Mouse (Mus musculus) monocyte, adult 5-6 weeks (primary cell): Measurements from ENCODE around the gene Lrrc10b. TPM values are rescaled to one million over a fixed set of nuclear protein-coding genes. Genes with fewer than 3 reads are reported as not detected.

Source experiments
- ATAC-seq: fragments of 153-309, 156-312 bp; replicated peaks from 2 replicates; pipeline ENCODE4 v1.8.0; 2017; ENCODE audit warnings: mild to moderate bottlenecking; ENCODE audit not compliant: low TSS enrichment, insufficient number of reproducible peaks, severe bottlenecking, poor library complexity, low FRiP score
- total RNA-seq: library from RNA; stranded (forward); fragments of 200-1000, 200-491, 200-594 nt; gene quantifications from 3 replicates; pipeline ENCODE4 v1.2.3, GENCODE M21; 2017

Gene Lrrc10b
- total RNA-seq, result 0.21 to 0.29 TPM in 2 of 3 replicates, not detected in the other

DNA sequence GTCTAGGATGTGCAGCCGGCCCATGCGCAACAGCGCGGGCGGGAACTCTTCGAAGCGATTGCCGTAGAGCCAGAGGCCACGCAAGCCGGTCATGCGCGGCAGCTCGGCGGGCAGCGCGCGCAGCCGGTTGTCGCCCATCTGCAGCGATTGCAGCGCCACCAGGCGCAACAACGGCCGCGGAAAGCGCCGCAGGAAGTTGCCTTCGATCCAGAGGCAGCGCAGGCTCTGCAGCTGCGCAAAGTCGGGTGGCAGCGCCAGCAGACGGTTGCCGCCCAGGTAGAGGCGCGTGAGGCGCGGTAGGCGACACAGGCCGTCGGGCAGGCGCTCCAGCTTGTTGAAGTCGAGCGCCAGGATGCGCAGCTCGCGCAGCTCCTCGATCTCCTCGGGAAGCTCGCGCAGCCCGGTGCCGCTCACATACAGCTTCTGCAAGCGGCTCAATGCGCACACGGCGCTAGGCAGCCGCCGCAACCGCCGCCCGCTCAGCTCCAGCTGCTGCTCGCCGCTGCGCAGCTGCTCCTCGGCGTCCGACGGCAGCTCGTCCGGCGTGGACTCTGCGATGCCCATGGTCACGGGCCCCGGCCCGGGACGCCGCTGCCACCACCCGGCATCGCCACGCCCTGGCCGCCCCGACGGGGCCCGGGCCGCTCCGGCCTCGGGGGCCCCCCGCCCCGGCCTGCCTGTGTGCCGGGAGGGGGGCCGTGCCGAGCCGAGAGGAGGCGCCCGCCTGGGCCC, at the start of gene Lrrc10b:
Lrrc10b (minus strand) TSS at position 722 of the 732 bp plus-strand sequence.
- no peak for ATAC-seq

GRCm38 (mm10) chr19:10502571-10502970, 45.3 kb upstream of the Lrrc10b start:
- peak; percentile 76 for ATAC-seq

DNA sequence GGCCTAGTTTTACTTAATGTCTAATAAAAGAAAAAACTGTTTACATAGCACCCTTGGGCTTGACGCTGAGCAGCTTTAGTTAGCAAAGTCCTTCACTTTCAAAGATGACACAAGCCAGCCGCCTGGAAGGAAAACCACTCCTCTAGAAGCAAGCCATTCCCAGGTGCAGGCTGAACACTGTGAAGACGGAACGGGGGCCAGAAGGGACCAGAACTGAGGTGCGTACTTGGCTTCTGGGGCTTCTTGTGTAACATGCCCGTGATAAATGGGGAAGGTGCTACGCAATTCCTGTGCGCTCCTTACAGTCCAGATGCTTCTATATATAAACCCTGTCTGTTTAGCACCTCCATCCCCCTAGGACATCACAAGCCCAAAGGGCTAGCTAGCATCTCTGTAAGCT, 43.3 kb upstream of the Lrrc10b start:
- ATAC-seq, result no peak

- ATAC-seq, result no peak
These were observed 40.4 kb upstream of the Lrrc10b start for GRCm38 (mm10) chr19:10497512-10498160.

GRCm38 (mm10) chr19:10496976-10497375, 39.7 kb upstream of the Lrrc10b start:
- no peak for ATAC-seq

- no peak for ATAC-seq
These were observed 38.4 kb upstream of the Lrrc10b start for GRCm38 (mm10) chr19:10495670-10496069.

- ATAC-seq, result peak; percentile 81
These were observed 29.0 kb upstream of the Lrrc10b start for GRCm38 (mm10) chr19:10486264-10486738.

DNA sequence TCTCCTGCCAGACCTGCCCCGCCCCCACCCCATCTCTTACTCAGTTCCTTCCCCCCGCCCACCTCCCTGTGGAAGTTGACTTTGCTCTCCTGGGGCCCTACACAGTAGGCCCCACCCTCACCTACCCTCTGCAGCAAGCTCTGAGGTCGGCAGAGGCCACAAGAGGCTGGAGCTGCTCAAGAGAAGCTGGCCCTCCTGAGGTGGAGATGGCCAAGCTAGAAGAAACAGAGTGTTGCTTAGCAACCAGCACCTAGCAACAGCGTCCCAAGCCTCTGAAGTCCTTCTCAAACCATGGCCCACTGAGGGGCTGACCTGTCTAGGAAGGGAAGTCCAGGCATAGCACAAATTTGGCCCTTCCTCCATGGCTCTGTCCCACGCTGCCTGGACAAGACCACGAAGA, 25.4 kb upstream of the Lrrc10b start, which contains the start of gene Ppp1r32:
Ppp1r32 (minus strand) TSS at position 226 of the 400 bp plus-strand sequence.
- ATAC-seq, result no peak

GRCm38 (mm10) chr19:10479541-10479940, 22.3 kb upstream of the Lrrc10b start:
- no peak for ATAC-seq

- no peak for ATAC-seq
These were observed 16.5 kb upstream of the Lrrc10b start for GRCm38 (mm10) chr19:10473779-10474178.

DNA sequence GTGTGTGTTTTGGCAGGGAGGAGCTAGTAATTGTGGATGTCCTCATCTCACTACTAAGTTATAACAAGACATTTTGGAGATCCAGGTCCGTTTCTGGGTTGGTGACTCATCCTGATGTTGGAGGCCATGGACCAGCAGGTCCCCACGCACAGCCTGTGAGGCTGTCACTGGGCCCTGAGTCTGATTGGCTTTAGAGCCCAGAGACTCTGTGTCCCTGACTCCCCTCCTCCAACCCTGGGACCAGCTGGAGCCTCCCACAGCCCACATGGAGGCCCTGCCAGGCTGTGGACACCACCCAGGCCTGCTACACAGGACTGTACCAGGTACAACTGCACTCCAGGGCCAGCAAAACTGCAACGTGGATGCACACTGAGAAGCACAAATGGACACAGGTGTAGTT, 15.7 kb upstream of the Lrrc10b start:
- ATAC-seq, result no peak

DNA sequence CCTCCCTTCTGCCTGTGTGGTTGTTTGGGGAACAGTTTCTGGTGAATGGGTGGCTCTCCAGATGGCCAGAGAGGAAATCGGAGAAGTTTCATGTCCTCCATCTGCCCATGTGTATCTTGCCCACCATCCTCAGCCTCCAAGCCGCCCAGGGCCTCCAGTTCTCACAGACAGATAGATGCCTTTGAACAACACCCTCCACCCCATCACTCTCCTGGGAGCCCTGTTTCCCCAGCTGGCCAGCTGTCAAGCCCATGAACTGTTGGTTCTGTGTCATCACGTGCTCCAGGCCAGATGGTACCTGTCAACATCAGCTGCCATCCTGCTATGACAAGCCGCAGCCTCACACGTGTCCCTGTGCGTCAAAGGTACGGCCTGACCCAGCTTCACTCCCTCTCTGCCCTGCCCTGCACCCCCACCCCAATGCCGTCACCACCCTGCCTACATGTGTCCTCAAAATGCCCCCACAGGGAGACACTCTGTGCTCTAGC, 11.9 kb upstream of the Lrrc10b start:
- no peak for ATAC-seq

DNA sequence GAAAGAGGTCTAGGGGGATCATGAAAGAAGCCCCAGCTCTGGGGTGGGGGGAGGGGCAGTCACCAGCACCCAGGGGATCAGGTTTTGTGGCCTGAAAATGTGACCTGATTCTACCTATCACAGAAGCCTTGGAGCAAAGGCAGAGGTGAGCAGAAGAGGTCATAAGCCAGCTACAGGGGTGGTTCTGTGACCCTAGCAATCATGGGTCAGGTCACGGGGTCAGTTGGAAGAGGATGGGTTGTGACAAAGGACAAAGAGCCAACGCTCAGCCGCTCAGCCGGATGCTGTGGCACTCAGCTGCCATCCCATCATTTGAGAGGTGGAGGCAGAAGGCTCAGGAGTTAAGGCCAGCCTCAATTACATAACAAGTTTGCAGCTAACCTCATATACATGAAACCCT, 7.2 kb upstream of the Lrrc10b start:
- ATAC-seq, result no peak

DNA sequence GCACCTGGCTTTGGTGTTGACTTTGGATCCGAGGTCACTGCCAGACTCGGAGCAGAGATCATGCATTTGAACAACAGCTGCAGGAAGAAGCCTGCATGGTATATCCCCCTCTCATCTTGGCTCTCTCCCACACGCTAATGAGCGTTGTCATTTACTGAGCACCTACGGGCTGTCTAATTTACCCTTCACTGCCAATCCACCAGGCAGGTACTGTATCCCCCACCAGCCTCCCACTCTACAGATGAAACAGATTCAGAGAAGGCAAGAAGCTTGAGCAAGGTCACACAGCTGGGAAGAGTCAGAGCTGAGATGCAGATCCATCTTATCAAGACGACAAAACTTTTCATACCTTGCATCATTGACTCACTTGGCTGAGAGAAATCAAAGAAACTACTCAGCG, 4.3 kb upstream of the Lrrc10b start:
- no peak for ATAC-seq

- no peak for ATAC-seq
These were observed 2.6 kb upstream of the Lrrc10b start for GRCm38 (mm10) chr19:10459907-10460306.

- ATAC-seq, result no peak
These were observed 823 bp upstream of the Lrrc10b start for GRCm38 (mm10) chr19:10458096-10458495.

DNA sequence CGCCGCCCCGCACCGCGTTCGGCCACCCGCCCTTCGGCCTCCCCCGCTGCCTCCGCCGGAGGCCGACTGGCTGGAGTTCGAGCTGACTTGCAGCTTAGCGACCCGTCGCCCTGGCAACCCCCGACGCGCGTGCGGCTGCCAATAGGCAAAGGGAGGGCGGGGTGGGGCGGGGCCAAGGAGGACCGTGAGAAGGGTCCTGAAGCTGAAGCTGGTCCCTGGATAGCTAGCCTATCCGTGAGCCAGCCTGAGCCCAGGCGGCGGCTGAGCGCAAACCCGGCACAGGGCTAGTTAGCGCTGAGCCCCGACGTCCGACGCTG, 169 bp upstream of the Lrrc10b start:
- ATAC-seq, result no peak

- no peak for ATAC-seq
These were observed 1.9 kb downstream of the Lrrc10b start for GRCm38 (mm10) chr19:10455437-10455806.

DNA sequence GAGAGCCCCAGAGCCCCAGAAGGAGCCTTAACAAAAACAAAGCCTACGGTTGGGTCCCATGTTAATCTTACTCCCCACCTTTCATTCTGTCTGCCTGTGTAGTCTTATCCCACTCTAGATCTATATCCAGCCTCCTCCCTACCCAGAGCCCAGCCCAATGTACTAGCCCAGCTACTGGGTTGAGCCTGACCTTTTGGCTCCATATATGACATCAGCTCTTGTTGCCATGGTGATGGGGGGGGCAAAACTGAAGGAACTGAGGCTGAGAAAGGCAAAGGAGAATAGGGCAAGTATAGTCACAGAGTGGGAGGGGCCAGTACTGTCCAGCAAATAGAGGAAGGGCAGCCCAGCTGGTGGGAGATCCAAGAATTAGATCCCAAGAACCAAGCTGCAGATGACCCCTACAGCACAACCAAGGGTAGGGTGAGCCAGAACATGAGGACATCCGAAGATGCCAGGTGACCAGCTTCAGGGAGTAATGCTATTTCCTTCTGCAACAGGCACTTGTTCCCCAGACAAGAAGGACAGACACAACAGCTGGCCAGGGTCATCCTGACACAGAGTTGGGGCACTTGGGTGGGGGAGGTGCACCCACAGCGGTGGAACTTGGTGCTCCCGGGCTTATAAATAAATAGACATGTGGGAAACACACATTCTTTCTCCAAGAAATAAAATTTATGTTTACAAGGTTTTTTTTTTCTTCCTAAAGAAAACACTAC, 2.4 kb downstream of the Lrrc10b start:
- ATAC-seq, result no peak
